Mouse (Mus musculus) midbrain, embryonic 16.5 days (tissue): Measurements from ENCODE around the gene Dgkg. TPM values are rescaled to one million over a fixed set of nuclear protein-coding genes. Genes with fewer than 3 reads are reported as not detected.

ENCODE experiments used
- ATAC-seq: fragments of 200-750 bp; cut with Nextera tagmentation; 2 replicates; pipeline ENCODE4 v1.8.0; 2017; ENCODE audit warnings: moderate TSS enrichment
- H3K27ac ChIP-seq: fragments of 300-500 bp; sonication (generic); 2 replicates; pipeline ENCODE4 v1.5.1; 2014; ENCODE audit warnings: mild to moderate bottlenecking, low read length, mixed read lengths
- H3K27me3 ChIP-seq: fragments of 300-500 bp; sonication (generic); 2 replicates; pipeline ENCODE4 v1.6.1; 2014; ENCODE audit warnings: low read depth, low read length, mixed read lengths; ENCODE audit not compliant: control insufficient read depth, insufficient read depth
- H3K36me3 ChIP-seq: fragments of 300-500 bp; sonication (generic); 2 replicates; pipeline ENCODE4 v1.6.1; 2014; ENCODE audit warnings: mild to moderate bottlenecking, low read length, moderate library complexity, mixed read lengths; ENCODE audit not compliant: control insufficient read depth, insufficient read depth
- H3K4me1 ChIP-seq: fragments of 300-500 bp; sonication (generic); 2 replicates; pipeline ENCODE4 v1.6.1; 2014; ENCODE audit warnings: mild to moderate bottlenecking, low read length, mixed read lengths; ENCODE audit not compliant: control insufficient read depth, insufficient read depth
- H3K4me2 ChIP-seq: fragments of 300-500 bp; sonication (generic); 2 replicates; pipeline ENCODE4 v1.6.1; 2014; ENCODE audit warnings: mild to moderate bottlenecking, low read length, mixed read lengths
- H3K4me3 ChIP-seq: fragments of 300-500 bp; sonication (generic); 2 replicates; pipeline ENCODE4 v1.5.1; 2014; ENCODE audit warnings: low read depth, mild to moderate bottlenecking, low read length, moderate library complexity, mixed read lengths
- H3K9ac ChIP-seq: fragments of 300-500 bp; sonication (generic); 2 replicates; pipeline ENCODE4 v1.6.1; 2014; ENCODE audit warnings: low read depth, low read length, mixed read lengths
- H3K9me3 ChIP-seq: fragments of 300-500 bp; sonication (generic); replicated peaks from 2 replicates; pipeline ENCODE4 v1.6.1; 2014; ENCODE audit warnings: mild to moderate bottlenecking, low read length, mixed read lengths; ENCODE audit not compliant: control insufficient read depth, poor library complexity, severe bottlenecking
- WGBS: fragments of 180-500 bp; shearing (Covaris S2); extraction: QIAGEN DNeasy Blood & Tissue Kit; methylation state at CpG from one replicate; pipeline ENCODE4 v1.1.7; 2014; 5-methylcytosine and 5-hydroxymethylcytosine counted together
- polyA plus RNA-seq: library from polyadenylated mRNA; unstranded; fragments of >200 nt; fragmentation: Nextera tagmentation; extraction: Ambion mirVana; gene quantifications from 2 replicates; pipeline ENCODE4 v1.2.1, GENCODE M21; 2015

Dgkg gene
- polyA plus RNA-seq, 1 experiment from 2014 or later: 4.6 TPM

DNA sequence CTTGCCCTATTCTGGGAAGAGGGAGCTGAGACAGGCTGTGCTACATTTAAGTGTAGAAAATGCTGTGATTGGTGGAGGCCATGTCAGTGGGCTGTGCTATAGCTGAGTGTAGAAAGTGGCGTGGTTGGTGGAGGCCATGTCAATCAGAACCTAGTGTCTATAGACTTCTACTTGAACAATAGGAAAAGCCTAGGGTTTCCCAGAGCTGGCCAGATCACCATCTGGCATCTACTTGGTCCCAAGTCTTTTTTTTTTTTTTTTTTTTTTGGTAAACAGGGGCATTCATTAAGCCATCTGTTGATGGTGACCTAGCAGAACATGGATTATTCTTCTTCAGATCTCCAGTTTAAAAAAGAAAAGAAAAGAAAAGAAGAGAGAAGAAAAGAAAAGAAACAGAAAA is 60.6 kb downstream of the Dgkg start:
- H3K9ac ChIP-seq: no peak overlapping the region
- H3K36me3 ChIP-seq: no peaks in the 10 kb centered on the region
- H3K27me3 ChIP-seq: no peaks in the 10 kb centered on the region
- ATAC-seq: no peak
- H3K9me3 ChIP-seq: no peaks in the 10 kb centered on the region
- H3K4me3 ChIP-seq: no peak overlapping the region
- no peak overlapping the region for H3K4me2 ChIP-seq
- H3K27ac ChIP-seq: no peak overlapping the region
- H3K4me1 ChIP-seq: no peaks in the 10 kb centered on the region
- WGBS: 90% methylated on average over 1 of the region's 1 CpGs

DNA sequence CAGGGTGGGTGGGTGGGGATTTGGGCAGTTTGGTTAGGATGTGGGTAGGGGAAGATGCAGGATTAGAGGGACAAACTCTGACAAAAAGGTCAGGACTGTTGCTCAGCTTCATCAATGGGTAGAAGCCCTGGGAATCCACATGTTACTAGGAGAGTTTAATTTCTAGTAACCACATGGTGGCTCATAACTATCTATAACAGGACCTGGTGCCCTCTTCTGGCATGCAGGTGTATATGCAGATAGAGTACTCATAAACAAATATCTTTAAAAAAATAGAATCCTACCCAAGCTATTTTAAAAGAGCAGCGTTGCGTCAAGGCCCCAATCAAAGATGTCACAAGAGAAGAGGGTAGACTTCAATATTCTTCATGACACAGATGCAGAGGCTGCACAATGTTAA is 63.1 kb downstream of the Dgkg start:
- WGBS: 97% methylated on average over 2 of the region's 2 CpGs
- Histone ChIP-seq H3K4me1 (no peaks in the 10 kb centered on the region), H3K9me3 (no peaks in the 10 kb centered on the region), H3K4me2 (no peak overlapping the region), H3K27ac (no peak overlapping the region), H3K36me3 (no peaks in the 10 kb centered on the region), H3K4me3 (no peak overlapping the region), H3K27me3 (no peaks in the 10 kb centered on the region), H3K9ac (no peak overlapping the region)
- no peak for ATAC-seq

DNA sequence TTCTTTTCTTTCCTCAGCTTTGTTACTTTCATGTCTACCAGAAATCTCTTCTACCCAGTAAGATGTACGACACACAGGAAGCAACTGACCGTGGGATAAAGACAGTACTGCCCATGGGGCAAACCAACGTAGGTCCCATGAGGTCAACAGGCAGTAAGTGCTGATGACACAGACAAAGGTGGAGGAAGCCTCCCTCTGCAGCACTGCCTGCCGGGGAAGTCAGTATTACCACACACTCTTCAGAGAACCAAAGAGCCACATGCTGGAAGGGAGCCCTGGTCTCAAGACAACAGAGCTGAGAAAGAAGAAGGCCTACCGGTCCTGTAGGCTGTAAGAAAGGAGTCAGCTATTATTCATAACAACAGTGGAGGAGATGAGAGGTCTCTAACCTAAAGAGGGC is 67.4 kb downstream of the Dgkg start:
- H3K9ac ChIP-seq: no peak overlapping the region
- ATAC-seq: no peak

DNA sequence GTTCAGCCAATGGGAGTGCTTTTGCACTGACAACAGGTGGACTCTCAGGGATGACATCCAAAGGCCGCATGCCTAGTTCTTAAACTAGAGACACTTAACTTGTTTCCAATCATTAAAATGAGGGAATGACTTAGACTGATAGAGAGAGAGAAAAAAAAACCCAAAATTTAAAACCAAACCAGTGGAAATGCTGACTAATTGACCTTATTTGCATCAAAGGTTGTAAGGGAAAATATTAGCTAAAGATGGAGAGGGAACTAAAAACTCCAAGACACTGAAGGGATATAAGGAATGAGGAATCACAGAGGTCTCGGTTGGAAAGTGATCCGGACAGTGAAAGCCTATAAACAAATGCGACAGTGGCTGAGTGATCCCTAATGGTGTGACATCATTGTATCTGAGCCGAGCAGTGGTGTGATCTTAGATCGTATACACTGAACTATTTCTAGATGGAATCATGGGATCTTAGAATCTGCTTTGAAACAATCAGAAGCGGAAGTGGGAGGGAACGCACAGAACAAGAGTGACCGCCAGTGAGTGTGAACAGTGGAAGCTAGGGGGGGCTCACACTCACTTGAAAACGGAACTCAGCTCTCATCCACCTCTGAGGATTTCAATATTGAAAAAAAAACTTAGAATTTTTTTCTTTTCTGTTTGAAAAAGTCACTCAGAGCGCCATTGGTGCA is 70.7 kb downstream of the Dgkg start:
- no peak overlapping the region for H3K4me3 ChIP-seq
- H3K4me2 ChIP-seq: no peak overlapping the region
- H3K9me3 ChIP-seq: no peaks in the 10 kb centered on the region
- no peaks in the 10 kb centered on the region for H3K27me3 ChIP-seq
- ATAC-seq: no peak
- 85% methylated on average over 11 of the region's 11 CpGs for WGBS
- no peak overlapping the region for H3K27ac ChIP-seq
- no peaks in the 10 kb centered on the region; the same call in 1 of the 2 replicates for H3K4me1 ChIP-seq
- H3K9ac ChIP-seq: no peak overlapping the region
- no peaks in the 10 kb centered on the region for H3K36me3 ChIP-seq

More for the DNA sequence above, 67.4 kb downstream of the Dgkg start:
- Histone ChIP-seq H3K27me3 (no peaks in the 10 kb centered on the region), H3K4me3 (no peak overlapping the region), H3K4me1 (no peaks in the 10 kb centered on the region), H3K27ac (no peak overlapping the region), H3K9me3 (no peaks in the 10 kb centered on the region), H3K36me3 (no peaks in the 10 kb centered on the region), H3K4me2 (no peak overlapping the region)
- 75% methylated on average over 5 of the region's 5 CpGs for WGBS

- Histone ChIP-seq H3K4me1 (no peaks in the 10 kb centered on the region; the same call in 1 of the 2 replicates), H3K4me3 (no peak overlapping the region), H3K4me2 (no peak overlapping the region), H3K9me3 (no peaks in the 10 kb centered on the region), H3K9ac (no peak overlapping the region), H3K27me3 (no peaks in the 10 kb centered on the region), H3K27ac (no peak overlapping the region), H3K36me3 (no peaks in the 10 kb centered on the region)
- WGBS: 93% methylated on average over 3 of the region's 3 CpGs
- ATAC-seq: no peak
These were observed 71.5 kb downstream of the Dgkg start for GRCm38 (mm10) chr16:22585523-22585922.

GRCm38 (mm10) chr16:22583401-22583800 is 73.6 kb downstream of the Dgkg start:
- ATAC-seq: no peak
- H3K4me3 ChIP-seq: no peak overlapping the region
- no peak overlapping the region for H3K9ac ChIP-seq
- no peaks in the 10 kb centered on the region for H3K9me3 ChIP-seq
- H3K27ac ChIP-seq: no peak overlapping the region
- no peaks in the 10 kb centered on the region for H3K36me3 ChIP-seq
- no peak overlapping the region for H3K4me2 ChIP-seq
- no peaks in the 10 kb centered on the region; the same call in 1 of the 2 replicates for H3K4me1 ChIP-seq
- 43% methylated on average over 2 of the region's 2 CpGs for WGBS
- no peaks in the 10 kb centered on the region for H3K27me3 ChIP-seq

GRCm38 (mm10) chr16:22582173-22582929 is 74.7 kb downstream of the Dgkg start:
- Histone ChIP-seq H3K27me3 (no peaks in the 10 kb centered on the region), H3K36me3 (no peaks in the 10 kb centered on the region), H3K4me2 (no peak overlapping the region), H3K4me3 (no peak overlapping the region), H3K9me3 (no peaks in the 10 kb centered on the region), H3K4me1 (no peaks in the 10 kb centered on the region; the same call in 1 of the 2 replicates), H3K9ac (no peak overlapping the region), H3K27ac (no peak overlapping the region)
- WGBS: 63% methylated on average over 11 of the region's 11 CpGs
- no peak for ATAC-seq

- Histone ChIP-seq H3K27me3 (no peaks in the 10 kb centered on the region), H3K9me3 (no peaks in the 10 kb centered on the region), H3K4me3 (no peak overlapping the region), H3K4me2 (no peak overlapping the region), H3K4me1 (no peaks in the 10 kb centered on the region; the same call in 1 of the 2 replicates), H3K27ac (no peak overlapping the region), H3K9ac (no peak overlapping the region), H3K36me3 (no peaks in the 10 kb centered on the region)
- 46% methylated on average over 5 of the region's 5 CpGs for WGBS
- no peak for ATAC-seq
These were observed 76.9 kb downstream of the Dgkg start for GRCm38 (mm10) chr16:22580103-22580502.

GRCm38 (mm10) chr16:22578883-22579282 is 78.1 kb downstream of the Dgkg start:
- Histone ChIP-seq H3K27me3 (no peaks in the 10 kb centered on the region), H3K27ac (no peak overlapping the region), H3K4me1 (no peaks in the 10 kb centered on the region; the same call in 1 of the 2 replicates), H3K4me2 (no peak overlapping the region), H3K36me3 (no peaks in the 10 kb centered on the region), H3K9me3 (no peaks in the 10 kb centered on the region), H3K9ac (no peak overlapping the region), H3K4me3 (no peak overlapping the region)
- WGBS: 89% methylated on average over 10 of the region's 10 CpGs
- no peak for ATAC-seq
